In the genomic region with DNA sequence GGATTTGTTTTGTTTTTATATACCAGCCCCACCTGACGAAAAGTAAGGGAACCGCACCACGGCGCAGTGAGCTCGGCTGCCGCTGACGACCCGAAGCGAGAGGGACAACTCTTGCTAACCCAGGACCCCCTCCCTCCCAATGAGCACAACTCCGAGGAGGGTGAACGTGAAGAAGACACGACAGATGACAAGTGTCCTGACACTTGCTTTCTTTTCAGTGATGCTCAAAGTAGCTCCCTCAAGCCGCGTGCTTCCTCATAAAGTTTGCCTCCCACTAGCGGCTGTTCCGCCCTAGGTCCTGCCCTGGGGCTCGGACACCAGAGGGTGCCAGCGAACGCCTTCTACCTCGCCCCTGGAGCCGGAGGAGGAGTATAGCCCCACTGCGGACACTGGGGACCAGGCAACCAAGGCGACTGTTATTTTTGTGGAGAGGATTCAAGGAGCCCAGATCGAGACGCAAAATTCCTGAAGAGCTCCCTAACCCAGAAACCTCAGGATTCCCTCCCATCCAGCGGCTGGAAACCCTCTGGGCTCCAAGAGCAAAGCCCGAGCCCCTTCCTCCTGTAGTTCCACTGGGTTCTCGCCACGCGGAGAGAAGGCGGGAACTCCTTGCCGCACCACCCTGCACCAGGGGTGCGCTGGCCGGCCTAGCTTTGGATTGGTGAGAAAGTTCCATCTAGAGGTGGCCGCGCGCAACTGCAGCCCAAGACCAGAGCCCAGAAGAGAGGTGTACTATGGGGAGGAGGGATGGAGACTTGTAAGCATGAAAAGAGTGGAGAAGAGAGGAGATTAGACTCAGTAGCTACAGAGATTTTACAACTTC, we compare ENCODE assay signal across 8 mouse cellular contexts. TPM values are rescaled to one million over a fixed set of nuclear protein-coding genes. Genes with fewer than 3 reads are reported as not detected.
DNase-seq lines count a peak whose midpoint lies in the region; ATAC-seq and TF ChIP-seq lines count a peak whose summit lies in the region.

No protein-coding gene starts in this region.

- H3K9me3 ChIP-seq in embryonic facial prominence, embryonic 12.5 days = no peaks in the 10 kb centered on the region
- H3K9me3 ChIP-seq in limb, embryonic 13.5 days = no peaks in the 10 kb centered on the region
- H3K9me3 ChIP-seq in midbrain, embryonic 16.5 days (replicated peaks; ENCODE audit: control insufficient read depth, low read length, poor library complexity, severe bottlenecking) = no peaks in the 10 kb centered on the region

- no peaks in the 10 kb centered on the region for H3K36me3 ChIP-seq in embryonic facial prominence, embryonic 12.5 days
- H3K36me3 ChIP-seq in heart, adult 2 months (ENCODE audit: control insufficient read depth, insufficient read depth, low read length) = no peaks in the 10 kb centered on the region
- no peaks in the 10 kb centered on the region for H3K36me3 ChIP-seq in limb, embryonic 13.5 days
- H3K36me3 ChIP-seq in midbrain, embryonic 16.5 days (ENCODE audit: control insufficient read depth, insufficient read depth, low read length) = no peaks in the 10 kb centered on the region

- TF ChIP-seq EP300 in heart, adult 2 months (IDR thresholded peaks at IDR 0.05; ENCODE audit: insufficient read depth, low read depth, low read length) = no peak

- TF ChIP-seq POLR2A in heart, adult 2 months (IDR thresholded peaks at IDR 0.05; ENCODE audit: insufficient read depth, low read depth, low read length) = no peak

- intact Hi-C loops in heart, adult 2 months (cut with DNase I) = no loop called here

- peak overlapping the region; percentile 99 for H3K4me2 ChIP-seq in embryonic facial prominence, embryonic 12.5 days (replicated peaks)
- H3K4me2 ChIP-seq in limb, embryonic 13.5 days (replicated peaks) = peak overlapping the region; percentile 99
- H3K4me2 ChIP-seq in midbrain, embryonic 16.5 days (ENCODE audit: low read length) = peak overlapping the region; percentile 97

- H3K79me2 ChIP-seq in heart, adult 2 months (replicated peaks; ENCODE audit: control insufficient read depth, insufficient read depth, low read length) = no peaks in the 10 kb centered on the region

- H3K27ac ChIP-seq in embryonic facial prominence, embryonic 12.5 days = no peak overlapping the region
- H3K27ac ChIP-seq in heart, adult 2 months = no peak overlapping the region
- no peak overlapping the region for H3K27ac ChIP-seq in limb, embryonic 13.5 days
- H3K27ac ChIP-seq in midbrain, embryonic 16.5 days (ENCODE audit: low read length) = peak overlapping the region; percentile 35

- 0 out of 2 replicates have a peak overlapping the region, but pooled peaks have one; percentile 42 for H3K9ac ChIP-seq in embryonic facial prominence, embryonic 12.5 days
- no peak overlapping the region for H3K9ac ChIP-seq in heart, adult 2 months (ENCODE audit: low read depth, low read length)
- peak overlapping the region; percentile 59 for H3K9ac ChIP-seq in limb, embryonic 13.5 days
- H3K9ac ChIP-seq in midbrain, embryonic 16.5 days (ENCODE audit: low read depth, low read length) = peak overlapping the region; percentile 78

- peak; percentile 92 for ATAC-seq in embryonic facial prominence, embryonic 12.5 days (ENCODE audit: insufficient number of reproducible peaks, insufficient read depth, low FRiP score, low TSS enrichment)
- peak; percentile 92 for ATAC-seq in limb, embryonic 13.5 days (ENCODE audit: low FRiP score, low read depth)
- peak; percentile 87 for ATAC-seq in midbrain, embryonic 16.5 days

- H3K4me1 ChIP-seq in embryonic facial prominence, embryonic 12.5 days = peaks cover 13% of the 10 kb centered on the region; the same call in 1 of the 2 replicates
- no peaks in the 10 kb centered on the region for H3K4me1 ChIP-seq in heart, adult 2 months (ENCODE audit: control insufficient read depth, insufficient read depth, low read length)
- peaks cover 19% of the 10 kb centered on the region for H3K4me1 ChIP-seq in limb, embryonic 13.5 days
- peaks cover 7% of the 10 kb centered on the region for H3K4me1 ChIP-seq in midbrain, embryonic 16.5 days (ENCODE audit: control insufficient read depth, insufficient read depth, low read length)

- under 1% methylated on average over 37 of the region's 37 CpGs for WGBS in embryonic facial prominence, embryonic 12.5 days
- WGBS in heart, adult 2 months = under 1% methylated on average over 37 of the region's 37 CpGs
- WGBS in limb, embryonic 13.5 days = under 1% methylated on average over 37 of the region's 37 CpGs
- 0% methylated on average over 37 of the region's 37 CpGs for WGBS in midbrain, embryonic 16.5 days

- DNase-seq in 3134 (ENCODE audit: extremely low read depth, insufficient read length, low spot score) = peak; percentile 4
- peak; percentile 77 for DNase-seq in adrenal gland, postnatal 25 days
- DNase-seq in heart, adult 2 months = peak; percentile 70 to 77
- DNase-seq in kidney, adult 8-10 months = peak; percentile 52 to 78
- peak; percentile 43 to 78 for DNase-seq in spleen, postnatal 10 days (ENCODE audit: low spot score in 2 of 2)

- peak; percentile 86 for TF ChIP-seq CTCF in heart, adult 2 months (IDR thresholded peaks at IDR 0.05)

- peak overlapping the region; percentile 56 for H3K4me3 ChIP-seq in embryonic facial prominence, embryonic 12.5 days
- peak overlapping the region; percentile 46 for H3K4me3 ChIP-seq in heart, adult 2 months
- H3K4me3 ChIP-seq in limb, embryonic 13.5 days = peak overlapping the region; percentile 56
- peak overlapping the region; percentile 62 for H3K4me3 ChIP-seq in midbrain, embryonic 16.5 days (ENCODE audit: low read depth, low read length)

- H3K27me3 ChIP-seq in embryonic facial prominence, embryonic 12.5 days = peaks cover 56% of the 10 kb centered on the region
- peaks cover 15% of the 10 kb centered on the region for H3K27me3 ChIP-seq in heart, adult 2 months (ENCODE audit: control insufficient read depth, insufficient read depth, low read length)
- H3K27me3 ChIP-seq in limb, embryonic 13.5 days = peaks cover 57% of the 10 kb centered on the region
- H3K27me3 ChIP-seq in midbrain, embryonic 16.5 days (ENCODE audit: control insufficient read depth, insufficient read depth, low read depth, low read length) = no peaks in the 10 kb centered on the region; the same call in 1 of the 2 replicates

RNA-seq across cellular contexts. Expression of a gene that starts 0.6 kb away (rescaled TPM):
- total RNA-seq in adrenal gland, postnatal 25 days (2021) = 0.57 and 1.2 TPM in 2 replicates
- polyA plus RNA-seq in embryonic facial prominence, embryonic 12.5 days (2016; fragmentation: Nextera tagmentation; extraction: Ambion mirVana) = 2.0 and 2.6 TPM in 2 replicates
- total RNA-seq in heart, adult 2 months (2021) = not detected
- not detected in 2 replicates for polyA plus RNA-seq in heart, adult 2 months (2012; rRNA removed)
- 1.5 TPM in 2 replicates for polyA plus RNA-seq in limb, embryonic 13.5 days (2015; fragmentation: Nextera tagmentation; extraction: Ambion mirVana)
- polyA plus RNA-seq in midbrain, embryonic 16.5 days (2015; fragmentation: Nextera tagmentation; extraction: Ambion mirVana) = 19.2 and 19.5 TPM in 2 replicates

Comparison
In these comparisons a context has a peak if more than half of its experiments do, and no peak if none do; other contexts are left out.
1. DNase-seq: peak in every context shown above with its lines; median percentile 77 in adrenal gland, postnatal 25 days; 74 in heart, adult 2 months; 65 in kidney, adult 8-10 months; 60 in spleen, postnatal 10 days; 4 in 3134.